Mouse (Mus musculus): Measurements from ENCODE around the gene Klhl22. TPM values are rescaled to one million over a fixed set of nuclear protein-coding genes. Genes with fewer than 3 reads are reported as not detected.

The Klhl22 gene
- 100 to 1,000 TPM; 101 TPM for total RNA-seq (2021)
- long read RNA-seq, experiment 1, transcript Klhl22-207 (7 exons, 2,544 nt), result major isoform, 8 of 153 reads
- long read RNA-seq, experiment 1, partial matches to known transcripts, result 13 of 153 reads
- long read RNA-seq, experiment 1, other reads (novel, unspliced or antisense), result 132 of 153 reads
- long read RNA-seq, experiment 2, transcript Klhl22-207 (7 exons, 2,544 nt), result major isoform, 13 of 208 reads
- long read RNA-seq, experiment 2, partial matches to known transcripts, result 19 of 208 reads
- long read RNA-seq, experiment 2, other reads (novel, unspliced or antisense), result 176 of 208 reads

GRCm38 (mm10) chr16:17759344-17759773 is at the start of gene Klhl22:
Klhl22 (plus strand) TSS chr16:17759618.
- H3K4me3 ChIP-seq, result peak within 1 kb of the TSS; percentile 59
- TF ChIP-seq CTCF (conservative IDR thresholded peaks at IDR 0.05), result no peak
- H3K27ac ChIP-seq, result peak within 1 kb of the TSS; percentile 89
- peak; percentile 87 to 93 for DNase-seq (ENCODE audit: low spot score in 2 of 2)

GRCm38 (mm10) chr16:17717791-17718190 is 41.6 kb upstream of the Klhl22 start:
- no peak for TF ChIP-seq CTCF (conservative IDR thresholded peaks at IDR 0.05)
- DNase-seq (ENCODE audit: low spot score in 2 of 2), result no peak
- no peak overlapping the region for H3K27ac ChIP-seq
- H3K4me3 ChIP-seq, result no peak overlapping the region

DNA sequence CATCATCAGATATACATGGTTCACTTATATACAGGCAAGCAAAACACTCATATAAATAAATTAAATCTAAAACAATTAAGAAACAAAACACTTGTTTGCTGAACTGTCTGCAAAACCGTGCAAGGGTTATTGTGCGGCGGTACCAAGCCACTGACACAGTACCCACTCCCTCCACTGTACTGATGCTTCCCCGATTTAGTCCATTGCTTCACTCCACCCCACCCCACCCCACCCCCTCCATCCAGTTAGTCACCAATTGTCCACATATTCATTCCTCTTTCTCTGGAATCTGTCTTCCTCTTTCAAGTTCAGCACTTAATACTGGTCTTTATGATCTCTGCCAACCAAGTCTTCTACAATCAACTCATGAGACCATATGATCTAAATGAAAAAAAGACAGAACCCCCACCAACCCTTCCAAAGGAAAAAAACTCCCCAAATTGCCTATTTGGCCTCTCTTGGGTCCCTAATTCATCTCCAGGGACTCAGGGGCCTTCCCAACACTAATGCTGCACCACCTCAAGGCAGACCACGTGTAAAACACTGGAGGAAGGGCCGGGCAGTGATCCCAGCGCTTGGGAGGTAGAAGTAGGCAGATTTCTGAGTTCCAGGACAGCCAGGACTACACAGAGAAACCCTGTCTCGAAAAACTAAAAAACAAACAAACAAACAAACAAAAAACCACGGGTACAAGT is 38.2 kb upstream of the Klhl22 start:
- Histone ChIP-seq H3K27ac (peak overlapping the region; percentile 94), H3K4me3 (peak overlapping the region; percentile 99)
- DNase-seq (ENCODE audit: low spot score in 2 of 2), result no peak
- no peak for TF ChIP-seq CTCF (conservative IDR thresholded peaks at IDR 0.05)

GRCm38 (mm10) chr16:17721822-17722460 is 37.5 kb upstream of the Klhl22 start:
- DNase-seq (ENCODE audit: low spot score in 2 of 2), result no peak
- Histone ChIP-seq H3K27ac (peak overlapping the region; percentile 94), H3K4me3 (peak overlapping the region; percentile 99)
- no peak for TF ChIP-seq CTCF (conservative IDR thresholded peaks at IDR 0.05)

- peak; percentile 90 to 92 for DNase-seq (ENCODE audit: low spot score in 2 of 2)
- peak; percentile 74 for TF ChIP-seq CTCF (conservative IDR thresholded peaks at IDR 0.05)
- H3K27ac ChIP-seq, result peak overlapping the region; percentile 94
- peak overlapping the region; percentile 99 for H3K4me3 ChIP-seq
Measured at GRCm38 (mm10) chr16:17722461-17723324, 36.7 kb upstream of the Klhl22 start.

- no peak for TF ChIP-seq CTCF (conservative IDR thresholded peaks at IDR 0.05)
- H3K4me3 ChIP-seq, result no peak overlapping the region; the same call in 1 of the 2 replicates
- peak overlapping the region; percentile 75 for H3K27ac ChIP-seq
- DNase-seq (ENCODE audit: low spot score in 2 of 2), result no peak
Measured at GRCm38 (mm10) chr16:17723325-17723626, 36.1 kb upstream of the Klhl22 start.

DNA sequence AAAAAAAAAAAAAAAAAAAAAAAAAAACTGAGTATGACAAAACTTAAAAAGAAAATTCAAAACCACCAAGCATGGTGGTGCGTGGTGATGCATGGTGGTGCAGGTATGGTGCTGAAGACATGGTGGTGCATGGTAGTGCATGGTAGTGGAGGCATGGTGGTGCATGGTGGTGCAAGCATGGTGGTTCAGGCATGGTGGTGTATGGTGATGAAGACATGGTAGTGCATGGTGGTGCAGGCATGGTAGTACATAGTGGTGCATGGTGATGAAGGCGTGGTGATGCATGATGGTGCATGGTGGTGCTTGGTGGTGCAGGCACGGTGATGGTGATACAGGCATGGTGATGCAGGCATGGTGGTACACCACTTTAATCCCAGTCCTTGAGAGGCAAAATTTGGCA is 35.0 kb upstream of the Klhl22 start:
- no peak for DNase-seq (ENCODE audit: low spot score in 2 of 2)
- no peak for TF ChIP-seq CTCF (conservative IDR thresholded peaks at IDR 0.05)
- Histone ChIP-seq H3K27ac (no peak overlapping the region), H3K4me3 (no peak overlapping the region)

DNA sequence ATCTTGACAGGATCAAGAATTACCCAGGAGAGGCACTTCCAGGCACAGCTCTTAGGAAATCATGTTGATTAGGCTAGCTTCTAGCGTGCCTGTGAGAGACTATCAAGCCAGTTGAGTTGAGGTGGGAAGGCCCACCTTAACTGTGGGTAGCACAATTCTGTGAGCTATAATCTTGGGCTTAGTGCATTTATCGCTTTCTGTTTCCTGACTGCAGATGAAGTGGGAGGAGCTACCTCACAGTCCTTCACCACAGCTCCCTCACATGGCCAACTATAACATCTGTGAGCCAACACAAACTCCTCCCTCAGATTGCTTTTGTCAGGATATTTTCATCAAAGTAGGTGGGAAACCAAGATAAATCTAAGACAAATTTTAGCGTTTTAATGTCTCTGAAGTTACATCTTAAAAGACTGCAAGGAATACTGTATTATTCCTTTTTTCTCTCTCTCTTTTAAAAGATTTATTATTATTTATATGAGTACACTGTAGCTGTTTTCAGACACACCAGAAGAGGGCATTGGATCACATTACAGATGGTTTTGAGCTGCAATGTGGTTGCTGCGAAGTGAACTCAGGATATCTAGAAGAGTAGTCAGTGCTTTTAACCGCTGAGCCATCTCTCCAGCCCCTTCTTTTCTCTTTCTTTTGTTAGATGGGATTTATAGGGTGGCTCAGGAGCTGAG is 32.1 kb upstream of the Klhl22 start:
- no peak overlapping the region for H3K4me3 ChIP-seq
- no peak overlapping the region for H3K27ac ChIP-seq
- no peak for DNase-seq (ENCODE audit: low spot score in 2 of 2)
- peak; percentile 74 for TF ChIP-seq CTCF (conservative IDR thresholded peaks at IDR 0.05)

GRCm38 (mm10) chr16:17729974-17730373 is 29.4 kb upstream of the Klhl22 start:
- TF ChIP-seq CTCF (conservative IDR thresholded peaks at IDR 0.05), result peak; percentile 55
- Histone ChIP-seq H3K27ac (no peak overlapping the region), H3K4me3 (no peak overlapping the region)
- no peak for DNase-seq (ENCODE audit: low spot score in 2 of 2)

GRCm38 (mm10) chr16:17732021-17732420 is 27.4 kb upstream of the Klhl22 start:
- DNase-seq (ENCODE audit: low spot score in 2 of 2), result no peak
- no peak overlapping the region for H3K27ac ChIP-seq
- TF ChIP-seq CTCF (conservative IDR thresholded peaks at IDR 0.05), result peak; percentile 44
- H3K4me3 ChIP-seq, result no peak overlapping the region

- no peak overlapping the region for H3K4me3 ChIP-seq
- no peak overlapping the region for H3K27ac ChIP-seq
- no peak for TF ChIP-seq CTCF (conservative IDR thresholded peaks at IDR 0.05)
- no peak for DNase-seq (ENCODE audit: low spot score in 2 of 2)
Measured at GRCm38 (mm10) chr16:17732431-17732830, 27.0 kb upstream of the Klhl22 start.

- no peak for DNase-seq (ENCODE audit: low spot score in 2 of 2)
- Histone ChIP-seq H3K4me3 (no peak within 1 kb of the TSS), H3K27ac (no peak within 1 kb of the TSS)
- no peak for TF ChIP-seq CTCF (conservative IDR thresholded peaks at IDR 0.05)
Measured at GRCm38 (mm10) chr16:17732841-17733340, 26.5 kb upstream of the Klhl22 start, which contains the start of gene Med15. Med15 (minus strand) TSS chr16:17732891.
